Mouse (Mus musculus): ENCODE data around the gene Ttc4.
A peak's percentile ranks its signal among the peaks of the same experiment; 100 is the strongest.

Gene Ttc4

GRCm38 (mm10) chr4:106678442-106679118 is at the start of gene Ttc4:
Ttc4 (minus strand) TSS chr4:106678944.
- DNase-seq, result peak; percentile 88 to 89

GRCm38 (mm10) chr4:106720631-106721030 is 41.9 kb upstream of the Ttc4 start:
- DNase-seq, result no peak

DNA sequence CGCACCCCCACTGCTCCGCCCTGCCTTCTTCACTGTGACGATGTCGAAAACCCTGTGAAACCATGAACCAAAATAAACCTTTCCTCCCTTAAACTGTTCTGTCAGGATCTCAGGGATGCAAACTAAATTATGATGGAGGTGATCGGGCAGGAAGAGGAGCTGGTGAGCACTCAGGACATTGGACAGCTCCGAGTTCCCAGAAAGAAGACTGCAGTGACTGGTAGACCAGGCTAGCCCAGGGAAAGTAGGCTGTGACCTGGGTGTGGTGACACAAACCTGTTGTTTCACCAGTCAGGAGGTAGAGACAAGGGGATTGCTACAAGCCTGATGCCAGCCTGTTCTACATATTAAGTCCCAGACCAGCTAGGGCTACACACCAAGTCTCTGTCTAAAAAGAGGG is 34.9 kb upstream of the Ttc4 start:
- DNase-seq, result no peak

DNA sequence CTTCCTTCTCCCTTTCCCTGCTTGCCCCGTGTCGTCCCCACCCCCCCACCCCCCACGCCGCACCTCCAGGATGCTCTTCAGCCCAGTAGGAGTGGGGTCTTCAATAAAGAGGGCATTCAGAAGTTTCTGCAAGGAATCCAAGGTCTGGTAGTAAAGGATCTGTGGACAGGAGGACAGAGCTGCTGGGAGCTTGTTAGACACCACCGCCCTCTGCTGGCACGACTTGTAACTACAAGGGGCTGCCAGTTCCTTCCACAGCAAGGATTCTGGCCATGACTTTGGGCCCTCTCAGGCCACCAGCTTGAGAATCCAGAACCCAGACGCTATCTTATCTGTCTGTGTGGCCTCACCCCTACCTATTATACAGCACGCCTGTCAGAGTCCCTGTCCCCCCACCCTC is 29.7 kb upstream of the Ttc4 start:
- peak; percentile 62 to 67 for DNase-seq

- no peak for DNase-seq
Measured at GRCm38 (mm10) chr4:106707957-106708356, 29.2 kb upstream of the Ttc4 start.

GRCm38 (mm10) chr4:106705096-106705665 is 26.4 kb upstream of the Ttc4 start:
- DNase-seq, result no peak

- no peak for DNase-seq
Measured at GRCm38 (mm10) chr4:106704416-106704815, 25.7 kb upstream of the Ttc4 start.

GRCm38 (mm10) chr4:106703956-106704355 is 25.2 kb upstream of the Ttc4 start:
- DNase-seq, result no peak

- no peak for DNase-seq
Measured at GRCm38 (mm10) chr4:106700798-106701197, 22.1 kb upstream of the Ttc4 start.

DNA sequence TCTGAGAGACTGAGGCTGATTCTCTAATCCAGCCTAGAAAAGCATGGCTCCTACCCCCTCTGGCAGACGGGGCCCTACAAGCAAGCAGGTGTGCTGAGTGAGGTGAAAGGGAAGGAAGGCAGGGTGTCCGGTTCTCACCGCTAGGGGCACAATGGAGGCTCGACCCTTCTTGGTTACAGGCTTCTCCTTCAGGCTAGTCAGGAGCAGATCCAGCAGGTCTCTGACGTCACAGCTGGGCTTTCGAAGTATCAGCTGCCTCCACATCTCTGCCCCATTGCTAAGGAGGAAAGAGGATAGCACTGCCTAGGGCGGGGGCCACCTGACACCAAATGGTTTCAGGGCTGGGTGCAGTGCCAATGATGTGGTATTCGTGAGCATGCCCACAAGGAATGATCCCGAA is 21.2 kb upstream of the Ttc4 start:
- DNase-seq, result no peak

DNA sequence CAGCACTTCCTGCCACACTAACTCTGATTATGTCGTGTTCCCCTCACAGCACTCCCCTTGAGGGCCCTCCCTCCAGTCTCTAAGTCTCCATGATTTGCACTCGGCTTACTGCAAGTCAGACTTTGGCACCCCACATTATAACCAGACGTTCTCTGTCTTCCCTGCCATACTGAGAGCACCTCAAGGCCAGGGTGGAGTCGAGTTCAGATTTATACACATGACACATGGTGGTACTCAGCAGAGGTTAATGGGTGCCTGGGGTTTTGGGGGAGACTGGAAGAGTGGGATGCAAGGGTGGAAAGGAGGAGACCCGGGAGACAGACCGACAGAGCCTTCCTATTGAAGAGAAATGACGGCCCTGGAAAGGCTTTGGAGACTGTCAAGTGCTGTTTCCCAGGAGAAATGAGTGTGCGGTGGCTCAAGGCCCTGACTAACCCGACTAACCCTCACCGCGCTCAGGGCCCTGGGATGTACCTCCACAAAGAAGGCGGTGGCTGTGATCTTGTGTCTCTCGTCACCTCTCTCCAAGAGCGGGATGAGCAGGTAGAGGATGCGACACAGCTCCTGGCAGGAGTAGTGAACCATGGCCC is 15.2 kb upstream of the Ttc4 start:
- no peak for DNase-seq

- no peak for DNase-seq
Measured at GRCm38 (mm10) chr4:106688636-106689296, 10.0 kb upstream of the Ttc4 start.

DNA sequence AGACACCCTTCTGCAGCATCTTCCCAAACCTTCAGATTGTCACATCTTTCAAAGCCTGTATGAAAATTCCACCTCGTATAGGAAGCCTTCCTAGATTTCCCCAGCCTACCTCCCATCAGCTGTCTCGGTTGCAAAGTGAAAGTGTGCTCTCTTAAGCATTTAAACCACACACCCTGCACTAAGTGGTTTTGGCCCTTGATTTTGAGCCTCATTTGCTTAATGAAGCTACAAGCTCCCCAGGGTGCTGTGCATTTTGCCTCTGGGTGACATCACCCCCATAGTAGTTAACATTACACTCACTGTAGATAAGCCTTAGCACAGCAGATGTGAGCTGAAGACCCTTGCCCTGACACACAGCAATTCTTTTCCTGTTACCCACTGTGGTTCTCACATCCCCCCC is 2.2 kb upstream of the Ttc4 start:
- no peak for DNase-seq

DNA sequence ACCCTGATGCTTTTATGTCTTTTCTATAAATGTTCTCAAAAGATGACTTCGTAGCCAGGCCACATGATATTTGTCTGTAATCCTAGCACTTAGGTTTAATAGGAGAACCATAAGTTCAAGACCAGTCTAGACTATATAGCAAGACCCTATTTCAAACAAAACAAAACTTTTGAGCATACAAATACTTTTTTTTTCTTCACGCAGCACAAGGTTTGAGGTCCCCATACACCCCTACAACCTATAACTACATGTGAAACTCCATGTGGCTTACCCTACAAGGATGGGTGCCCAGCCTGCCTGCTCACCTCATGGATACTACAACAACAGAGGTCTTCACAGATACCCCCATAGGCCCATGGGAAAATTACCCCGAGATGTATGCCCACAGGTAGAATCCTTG is 408 bp upstream of the Ttc4 start:
- DNase-seq, result no peak

DNA sequence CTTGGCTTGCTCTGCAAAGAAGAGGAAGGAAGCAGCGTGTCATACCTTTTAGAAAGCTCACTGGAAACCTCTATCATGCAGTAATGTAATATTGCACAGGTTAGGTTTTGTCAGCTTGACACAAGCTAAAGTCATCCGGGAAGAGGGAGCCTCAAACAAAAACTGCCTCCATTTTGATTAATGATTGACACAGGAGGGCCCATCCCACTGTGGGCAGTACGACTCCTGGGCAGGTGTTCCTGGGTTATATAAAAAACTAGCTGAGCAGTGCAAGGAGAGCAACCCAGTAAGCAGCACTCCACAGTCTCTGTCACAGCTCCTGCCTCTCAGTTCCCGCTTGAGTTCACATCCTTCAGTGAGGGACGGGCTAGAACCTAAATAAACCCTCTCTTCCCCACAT is 2.0 kb downstream of the Ttc4 start:
- DNase-seq, result no peak

- DNase-seq, result no peak
Measured at GRCm38 (mm10) chr4:106666546-106666945, 12.2 kb downstream of the Ttc4 start.

DNA sequence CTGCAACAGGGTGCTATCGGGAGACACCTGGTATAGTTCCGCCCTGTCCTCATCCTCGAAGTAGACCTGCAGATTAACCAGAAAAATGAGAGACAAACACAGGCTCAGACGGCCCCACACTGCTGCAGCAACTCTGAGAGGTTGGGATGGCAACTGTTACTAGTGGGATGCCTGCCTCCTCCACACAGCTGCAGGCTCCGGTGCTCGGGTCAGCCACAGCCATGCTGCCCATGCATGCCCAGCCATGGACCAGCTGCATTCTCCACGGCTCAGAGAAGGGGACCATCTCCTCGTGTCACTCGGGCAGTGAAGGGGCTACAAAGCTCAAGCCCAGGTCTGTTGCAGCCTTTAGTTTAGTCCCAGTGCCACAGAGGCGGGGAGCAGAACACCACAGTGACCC is 13.1 kb downstream of the Ttc4 start:
- no peak for DNase-seq

GRCm38 (mm10) chr4:106665269-106665668 is 13.5 kb downstream of the Ttc4 start:
- no peak for DNase-seq

- DNase-seq, result no peak
Measured at GRCm38 (mm10) chr4:106664697-106665096, 14.0 kb downstream of the Ttc4 start.

- no peak for DNase-seq
Measured at GRCm38 (mm10) chr4:106663956-106664470, 14.7 kb downstream of the Ttc4 start.

GRCm38 (mm10) chr4:106655681-106656080 is 23.1 kb downstream of the Ttc4 start:
- no peak for DNase-seq

DNA sequence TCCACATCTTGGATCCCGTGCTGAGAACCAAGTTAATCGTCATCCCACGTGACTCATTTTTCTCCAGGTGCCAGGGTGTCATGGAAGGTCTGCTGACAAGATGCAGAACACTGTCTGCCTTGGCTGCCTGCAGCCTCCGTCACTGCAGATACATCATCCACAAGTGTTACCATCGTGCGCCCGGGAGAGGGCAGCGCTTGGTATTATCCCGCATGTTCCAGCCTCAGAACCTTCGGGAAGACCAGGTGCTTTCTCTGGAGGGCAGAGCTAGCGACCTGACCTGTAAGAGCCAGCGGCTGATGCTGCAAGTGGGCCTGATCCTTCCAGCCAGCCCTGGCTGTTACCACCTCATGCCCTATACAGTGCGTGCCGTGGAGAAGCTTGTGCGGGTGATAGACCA is 25.7 kb downstream of the Ttc4 start:
- DNase-seq, result no peak

DNA sequence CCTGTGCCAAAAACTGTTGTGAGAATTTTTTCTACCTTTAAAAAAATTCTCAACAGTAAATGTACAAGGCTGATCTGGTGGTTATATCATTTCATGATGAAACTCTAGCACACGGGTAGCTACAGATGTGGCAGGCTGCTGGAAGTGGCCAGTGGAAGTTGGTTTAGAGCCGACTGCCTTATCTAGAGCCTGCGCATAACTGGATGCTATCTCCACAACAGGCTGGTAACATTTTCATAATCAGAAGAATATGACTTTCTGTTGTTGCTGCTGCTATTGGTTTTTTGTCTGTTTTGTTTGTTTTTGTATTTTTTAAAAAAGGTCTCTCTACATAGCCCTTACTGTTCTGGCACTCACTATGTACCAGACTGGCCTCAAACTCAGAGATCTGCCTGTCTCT is 26.2 kb downstream of the Ttc4 start:
- no peak for DNase-seq
